In the genomic region with DNA sequence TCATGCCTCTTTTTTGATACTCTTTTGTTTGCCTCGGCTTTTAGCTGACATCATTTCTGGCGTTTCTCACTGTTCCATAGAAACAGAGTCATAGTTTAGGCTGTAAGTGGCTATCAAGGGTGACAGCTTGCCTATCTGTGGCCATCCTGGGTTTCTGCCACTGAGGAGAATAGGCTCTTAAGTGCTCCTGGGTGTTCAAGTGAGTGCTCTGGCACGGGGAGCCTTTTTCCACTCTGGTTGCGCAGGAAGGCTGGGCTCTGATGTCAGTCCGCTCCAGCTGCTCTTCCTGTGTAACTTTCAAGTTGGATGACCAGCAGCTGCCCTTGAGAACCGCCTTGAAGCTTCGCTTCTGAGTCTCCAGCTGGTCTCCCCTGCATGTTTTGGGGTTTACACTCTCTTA, we compare ENCODE assay signal across 10 mouse cellular contexts. TPM values are rescaled to one million over a fixed set of nuclear protein-coding genes. Genes with fewer than 3 reads are reported as not detected.
DNase-seq lines count a peak whose midpoint lies in the region; ATAC-seq and TF ChIP-seq lines count a peak whose summit lies in the region.
"Had no signal": no experiment of that assay in that cellular context is flagged by ENCODE, and none has a peak within 500 bp of the region (broad histone marks: within the 10 kb centered on the region; RNA-seq: fewer than 3 reads in every experiment).

No protein-coding gene starts in this region.

- no peak for TF ChIP-seq CTCF in embryonic fibroblast, embryonic 13.5 days (IDR thresholded peaks at IDR 0.05; ENCODE audit: borderline replicate concordance, insufficient read depth, low read length)

- intact Hi-C loops in left cerebral cortex, postnatal 14 days (cut with DNase I), result loop anchor here (5.0 to 10.0 kb wide), 3 partner anchors 103 to 186 kb away; no protein-coding TSS in a partner anchor

- H3K4me2 ChIP-seq in heart, embryonic 15.5 days, result no peak overlapping the region
- no peak overlapping the region for H3K4me2 ChIP-seq in lung, embryonic 15.5 days

- H3K27me3 ChIP-seq in heart, embryonic 15.5 days, result no peaks in the 10 kb centered on the region
- no peaks in the 10 kb centered on the region for H3K27me3 ChIP-seq in lung, embryonic 15.5 days

- H3K9me3 ChIP-seq in heart, embryonic 15.5 days (replicated peaks), result no peaks in the 10 kb centered on the region
- H3K9me3 ChIP-seq in lung, embryonic 15.5 days, result no peaks in the 10 kb centered on the region
- H3K9me3 ChIP-seq: G1E had no signal

- H3K9ac ChIP-seq in heart, embryonic 15.5 days, result no peak overlapping the region
- no peak overlapping the region for H3K9ac ChIP-seq in lung, embryonic 15.5 days

- peak; percentile 73 for ATAC-seq in heart, embryonic 15.5 days (replicated peaks; ENCODE audit: insufficient number of reproducible peaks, insufficient read depth, low FRiP score, low read depth)
- ATAC-seq in lung, embryonic 15.5 days (ENCODE audit: borderline replicate concordance, extremely low read depth, low FRiP score, low TSS enrichment), result peak; percentile 90

- H3K4me3 ChIP-seq in embryonic fibroblast, embryonic 13.5 days (ENCODE audit: insufficient read depth, low read length), result no peak overlapping the region
- H3K4me3 ChIP-seq in heart, embryonic 15.5 days, result no peak overlapping the region
- H3K4me3 ChIP-seq in lung, embryonic 15.5 days, result no peak overlapping the region

- WGBS in heart, embryonic 15.5 days, result 27% methylated on average over 7 of the region's 7 CpGs
- 48% methylated on average over 7 of the region's 7 CpGs for WGBS in lung, embryonic 15.5 days

- TF ChIP-seq POLR2A in embryonic fibroblast, embryonic 13.5 days (IDR thresholded peaks at IDR 0.05; ENCODE audit: low read depth, low read length), result no peak

- peak; percentile 67 for DNase-seq in adrenal gland, postnatal 10 days
- DNase-seq in left cerebral cortex, postnatal 14 days (ENCODE audit: low spot score in 2 of 2), result no peak
- DNase-seq in layer of hippocampus, postnatal 10 days (ENCODE audit: low spot score in 2 of 2), result no peak
- DNase-seq in cerebellum, postnatal 4 days (ENCODE audit: low spot score in 2 of 2), result no peak
- DNase-seq in layer of hippocampus, adult 9-11 months, result no peak
- DNase-seq: liver had no signal

- 0 out of 2 replicates have a peak overlapping the region, but pooled peaks have one; percentile 17 for H3K27ac ChIP-seq in embryonic fibroblast, embryonic 13.5 days (ENCODE audit: insufficient read depth, low read length)
- H3K27ac ChIP-seq in heart, embryonic 15.5 days, result peak overlapping the region; percentile 64
- peak overlapping the region; percentile 62 for H3K27ac ChIP-seq in lung, embryonic 15.5 days

- no peaks in the 10 kb centered on the region for H3K36me3 ChIP-seq in heart, embryonic 15.5 days
- no peaks in the 10 kb centered on the region for H3K36me3 ChIP-seq in lung, embryonic 15.5 days

- H3K4me1 ChIP-seq in embryonic fibroblast, embryonic 13.5 days (ENCODE audit: control insufficient read depth, insufficient read depth, low read length), result peaks cover 6% of the 10 kb centered on the region
- no peaks in the 10 kb centered on the region; the same call in 1 of the 2 replicates for H3K4me1 ChIP-seq in heart, embryonic 15.5 days (replicated peaks)
- peaks cover 7% of the 10 kb centered on the region; the same call in 1 of the 2 replicates for H3K4me1 ChIP-seq in lung, embryonic 15.5 days

RNA-seq across cellular contexts. Expression of a gene that starts 42.2 kb away (rescaled TPM):
- total RNA-seq in adrenal gland, postnatal 10 days (2021), result 10 to 100 TPM; 22.3 to 22.5 TPM
- 19.0 and 24.2 TPM in 2 replicates for polyA plus RNA-seq in embryonic fibroblast, embryonic 13.5 days (2011; ENCODE audit: insufficient read length, low read depth, missing spikeins)
- polyA plus RNA-seq in heart, embryonic 15.5 days (2015; fragmentation: Nextera tagmentation; extraction: Ambion mirVana), result 7.2 and 8.5 TPM in 2 replicates
- 10.4 and 11.8 TPM in 2 replicates for polyA plus RNA-seq in lung, embryonic 15.5 days (2015; fragmentation: Nextera tagmentation; extraction: Ambion mirVana)
- total RNA-seq in left cerebral cortex, postnatal 14 days (2021), result 10 to 100 TPM; 79.1 to 93.0 TPM
- total RNA-seq in layer of hippocampus, postnatal 10 days (2021), result 10 to 100 TPM; 99.6 to 99.7 TPM

RNA-seq across cellular contexts. Expression of a gene that starts 53.9 kb away (rescaled TPM):
- total RNA-seq in adrenal gland, postnatal 10 days (2021), result 10 to 100 TPM; 24.2 to 26.9 TPM
- 37.8 and 52.5 TPM in 2 replicates for polyA plus RNA-seq in embryonic fibroblast, embryonic 13.5 days (2011; ENCODE audit: insufficient read length, low read depth, missing spikeins)
- 22.2 and 23.0 TPM in 2 replicates for polyA plus RNA-seq in heart, embryonic 15.5 days (2015; fragmentation: Nextera tagmentation; extraction: Ambion mirVana)
- polyA plus RNA-seq in lung, embryonic 15.5 days (2015; fragmentation: Nextera tagmentation; extraction: Ambion mirVana), result 25.1 and 26.8 TPM in 2 replicates
- 10 to 100 TPM; 30.1 to 32.4 TPM for total RNA-seq in left cerebral cortex, postnatal 14 days (2021)
- total RNA-seq in layer of hippocampus, postnatal 10 days (2021), result 10 to 100 TPM; 35.0 to 37.1 TPM
